Mouse (Mus musculus) small intestine, adult 2 months (tissue): ENCODE measurements around the gene 1700029J07Rik. TPM values are rescaled to one million over a fixed set of nuclear protein-coding genes. Genes with fewer than 3 reads are reported as not detected.

Source experiments
- H3K27ac ChIP-seq: fragments of 200-500 bp; 2 replicates; pipeline ENCODE4 v1.5.1; 2012; ENCODE audit warnings: low read depth, low read length, control low read depth, inconsistent platforms; ENCODE audit not compliant: insufficient read depth
- H3K27me3 ChIP-seq: fragments of 200-500 bp; 2 replicates; pipeline ENCODE4 v1.6.1; 2012; ENCODE audit warnings: mild to moderate bottlenecking, moderate library complexity, low read length, inconsistent platforms; ENCODE audit not compliant: control insufficient read depth, insufficient read depth
- H3K36me3 ChIP-seq: fragments of 200-500 bp; 2 replicates; pipeline ENCODE4 v1.6.1; 2012; ENCODE audit warnings: mild to moderate bottlenecking, low read length, control low read depth, inconsistent platforms; ENCODE audit not compliant: control insufficient read depth, insufficient read depth
- H3K4me1 ChIP-seq: fragments of 200-500 bp; 2 replicates; pipeline ENCODE4 v1.6.1; 2012; ENCODE audit warnings: low read length, inconsistent platforms, mixed read lengths; ENCODE audit not compliant: control insufficient read depth, insufficient read depth, insufficient read length
- H3K4me3 ChIP-seq: fragments of 200-500 bp; 2 replicates; pipeline ENCODE4 v1.5.1; 2012; ENCODE audit warnings: low read depth, mild to moderate bottlenecking, control low read depth, inconsistent platforms, low read length, moderate library complexity
- CTCF ChIP-seq: fragments of 200-500 bp; IDR thresholded peaks from 2 replicates; pipeline ENCODE4 v1.5.1; 2012; ENCODE audit warnings: low read depth, mild to moderate bottlenecking, control low read depth, inconsistent platforms, low read length, moderate library complexity, mixed read lengths; ENCODE audit not compliant: insufficient replicate concordance, insufficient read length; ENCODE audit errors: extremely low read depth
- POLR2A ChIP-seq: fragments of 200-500 bp; IDR thresholded peaks from 2 replicates; pipeline ENCODE4 v1.6.1; 2012; ENCODE audit warnings: low read depth, mild to moderate bottlenecking, control low read depth, inconsistent platforms, low read length, moderate library complexity
- WGBS: fragments of 180-500 bp; shearing (Covaris S2); methylation state at CpG from one replicate; pipeline ENCODE4 v1.1.7; 2018; 5-methylcytosine and 5-hydroxymethylcytosine counted together
- polyA plus RNA-seq: library from polyadenylated mRNA; depleted of rRNA; stranded (reverse); fragments of >200 nt; gene quantifications from 2 replicates; pipeline ENCODE4 v1.2.3, GENCODE M21; 2012

1700029J07Rik gene
- polyA plus RNA-seq, 1 experiment: 0.08 TPM

DNA sequence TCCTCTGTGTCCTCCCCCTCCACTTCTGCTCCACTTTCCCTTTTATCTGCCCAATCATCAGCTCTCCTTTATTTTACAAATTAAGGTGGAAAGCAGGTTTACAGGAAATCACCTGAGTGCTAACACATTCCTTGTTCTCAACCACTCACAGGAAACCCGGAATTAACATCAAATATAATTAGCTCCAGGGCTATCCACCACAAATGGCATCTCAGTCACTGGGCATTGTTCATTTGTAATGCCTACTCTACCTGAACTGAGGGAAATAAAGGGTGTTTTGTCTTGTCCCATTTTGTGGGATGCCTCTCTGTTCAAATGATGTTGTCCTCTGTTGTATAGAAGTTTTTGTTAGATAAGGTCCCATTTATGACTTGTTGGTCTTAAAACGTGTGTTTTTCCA lies 24.4 kb downstream of the 1700029J07Rik start:
- Histone ChIP-seq H3K27ac (no peak overlapping the region), H3K27me3 (no peaks in the 10 kb centered on the region), H3K4me1 (no peaks in the 10 kb centered on the region), H3K36me3 (no peaks in the 10 kb centered on the region), H3K4me3 (no peak overlapping the region)
- WGBS: 45% methylated on average over 2 of the region's 2 CpGs
- no peak for TF ChIP-seq CTCF
- no peak for TF ChIP-seq POLR2A

GRCm38 (mm10) chr8:45946283-45946682 lies 28.8 kb downstream of the 1700029J07Rik start:
- Histone ChIP-seq H3K27me3 (no peaks in the 10 kb centered on the region), H3K4me3 (no peak overlapping the region), H3K36me3 (no peaks in the 10 kb centered on the region), H3K4me1 (no peaks in the 10 kb centered on the region), H3K27ac (no peak overlapping the region)
- WGBS: 93% methylated on average over 4 of the region's 4 CpGs
- no peak for TF ChIP-seq CTCF
- no peak for TF ChIP-seq POLR2A

DNA sequence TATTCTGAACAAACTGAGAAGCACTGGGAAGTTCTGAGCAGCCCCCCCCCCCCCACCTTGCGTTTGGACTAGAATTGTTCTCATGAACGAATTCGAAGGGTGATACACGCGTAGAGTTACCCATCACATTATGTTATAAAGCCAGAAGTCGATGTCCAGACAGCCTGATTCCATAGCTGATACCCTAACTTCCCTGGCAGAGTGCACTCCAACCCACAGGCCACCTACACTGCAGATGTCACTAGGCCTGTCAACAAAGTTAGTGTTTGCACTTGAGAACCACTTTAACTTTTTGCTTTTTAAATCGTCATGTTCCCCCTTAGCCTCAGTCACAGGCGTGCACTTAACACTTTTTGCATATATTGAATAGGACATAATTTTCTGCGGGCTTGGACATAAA lies 38.1 kb downstream of the 1700029J07Rik start:
- H3K27me3 ChIP-seq: no peaks in the 10 kb centered on the region
- WGBS: 82% methylated on average over 9 of the region's 9 CpGs

GRCm38 (mm10) chr8:45934582-45935014 lies 40.5 kb downstream of the 1700029J07Rik start, which contains the start of gene Ccdc110:
Ccdc110 (plus strand) TSS chr8:45934619.
- Histone ChIP-seq H3K4me3 (peak within 1 kb of the TSS; percentile 50), H3K27me3 (no peaks in the 10 kb centered on the region; the same call in 1 of the 2 replicates), H3K36me3 (no peaks in the 10 kb centered on the region), H3K4me1 (no peaks in the 10 kb centered on the region), H3K27ac (no peak within 1 kb of the TSS)
- no peak for TF ChIP-seq POLR2A
- TF ChIP-seq CTCF: peak; percentile 100
- 7% methylated on average over 23 of the region's 23 CpGs for WGBS

More for the DNA sequence above, 38.1 kb downstream of the 1700029J07Rik start:
- H3K4me1 ChIP-seq: no peaks in the 10 kb centered on the region
- H3K27ac ChIP-seq: no peak overlapping the region
- no peaks in the 10 kb centered on the region for H3K36me3 ChIP-seq
- no peak for TF ChIP-seq POLR2A
- no peak for TF ChIP-seq CTCF
- no peak overlapping the region for H3K4me3 ChIP-seq

DNA sequence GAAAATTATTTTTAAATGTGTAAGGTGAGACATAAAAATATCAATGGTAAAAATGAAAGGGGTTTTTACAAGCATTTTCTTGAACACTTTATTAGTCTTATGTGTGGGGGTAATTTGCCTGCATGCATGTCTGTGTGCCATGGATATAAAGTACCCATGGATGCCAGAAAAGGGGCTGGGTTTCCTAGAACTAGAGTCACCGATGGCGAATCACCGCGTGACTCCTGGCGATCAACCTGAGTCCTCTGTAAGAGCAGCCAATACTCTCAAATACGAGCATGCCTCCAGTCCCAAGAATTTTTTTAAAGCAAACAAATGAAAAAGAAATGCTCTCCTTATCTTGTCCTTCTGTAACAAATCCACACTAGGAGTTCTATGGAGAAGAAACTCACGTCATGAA lies 52.9 kb downstream of the 1700029J07Rik start:
- TF ChIP-seq CTCF (no peak), POLR2A (no peak)
- H3K4me1 ChIP-seq: no peaks in the 10 kb centered on the region
- no peak overlapping the region for H3K27ac ChIP-seq
- no peaks in the 10 kb centered on the region; the same call in 1 of the 2 replicates for H3K36me3 ChIP-seq
- H3K27me3 ChIP-seq: no peaks in the 10 kb centered on the region
- H3K4me3 ChIP-seq: no peak overlapping the region
- 88% methylated on average over 7 of the region's 7 CpGs for WGBS

DNA sequence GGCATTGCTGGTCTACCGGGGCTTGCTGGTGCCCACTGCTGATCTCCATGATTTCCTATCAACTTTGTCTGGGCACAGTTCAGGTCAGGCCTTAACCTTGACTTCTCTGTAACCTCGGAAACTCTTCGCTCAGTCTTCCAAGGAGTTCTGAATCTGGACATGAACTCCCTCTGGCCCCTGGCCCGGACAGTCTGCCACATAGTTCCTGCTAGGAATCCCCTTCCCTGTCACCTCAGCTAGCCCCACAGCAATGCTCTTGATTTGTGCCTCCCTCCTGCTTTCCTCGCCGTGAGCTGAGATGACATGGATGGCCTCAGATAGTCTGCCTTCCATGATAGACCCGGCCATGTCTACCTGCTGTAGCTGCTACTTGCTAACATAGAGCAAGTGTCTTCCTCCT lies 54.7 kb downstream of the 1700029J07Rik start:
- no peak overlapping the region for H3K27ac ChIP-seq
- H3K36me3 ChIP-seq: no peaks in the 10 kb centered on the region; the same call in 1 of the 2 replicates
- 90% methylated on average over 7 of the region's 7 CpGs for WGBS
- no peaks in the 10 kb centered on the region for H3K27me3 ChIP-seq
- TF ChIP-seq CTCF (no peak), POLR2A (no peak)
- no peaks in the 10 kb centered on the region for H3K4me1 ChIP-seq
- H3K4me3 ChIP-seq: no peak overlapping the region

DNA sequence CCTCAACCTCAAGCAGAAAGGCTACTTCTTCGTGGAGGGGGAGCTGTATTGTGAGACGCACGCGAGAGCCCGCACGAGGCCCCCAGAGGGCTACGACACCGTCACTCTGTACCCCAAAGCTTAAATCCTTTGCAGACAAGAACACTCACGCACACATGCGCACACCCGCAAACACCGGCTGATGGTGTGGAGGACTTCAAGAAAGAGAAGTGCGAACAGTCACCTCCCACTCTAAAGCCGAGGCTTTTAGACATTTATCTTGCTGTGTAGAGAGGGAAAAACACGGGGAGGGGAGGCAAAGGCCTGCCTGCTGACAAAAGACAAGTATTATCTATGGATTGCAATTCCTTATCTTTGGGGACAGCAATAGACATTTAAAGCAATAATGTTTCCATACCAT lies 56.2 kb downstream of the 1700029J07Rik start:
- Histone ChIP-seq H3K4me1 (no peaks in the 10 kb centered on the region), H3K36me3 (no peaks in the 10 kb centered on the region; the same call in 1 of the 2 replicates), H3K4me3 (no peak overlapping the region), H3K27ac (no peak overlapping the region), H3K27me3 (no peaks in the 10 kb centered on the region)
- 84% methylated on average over 15 of the region's 15 CpGs for WGBS
- TF ChIP-seq POLR2A (no peak), CTCF (no peak)
